ENCODE assay signal across 26 mouse cellular contexts in the genomic region with DNA sequence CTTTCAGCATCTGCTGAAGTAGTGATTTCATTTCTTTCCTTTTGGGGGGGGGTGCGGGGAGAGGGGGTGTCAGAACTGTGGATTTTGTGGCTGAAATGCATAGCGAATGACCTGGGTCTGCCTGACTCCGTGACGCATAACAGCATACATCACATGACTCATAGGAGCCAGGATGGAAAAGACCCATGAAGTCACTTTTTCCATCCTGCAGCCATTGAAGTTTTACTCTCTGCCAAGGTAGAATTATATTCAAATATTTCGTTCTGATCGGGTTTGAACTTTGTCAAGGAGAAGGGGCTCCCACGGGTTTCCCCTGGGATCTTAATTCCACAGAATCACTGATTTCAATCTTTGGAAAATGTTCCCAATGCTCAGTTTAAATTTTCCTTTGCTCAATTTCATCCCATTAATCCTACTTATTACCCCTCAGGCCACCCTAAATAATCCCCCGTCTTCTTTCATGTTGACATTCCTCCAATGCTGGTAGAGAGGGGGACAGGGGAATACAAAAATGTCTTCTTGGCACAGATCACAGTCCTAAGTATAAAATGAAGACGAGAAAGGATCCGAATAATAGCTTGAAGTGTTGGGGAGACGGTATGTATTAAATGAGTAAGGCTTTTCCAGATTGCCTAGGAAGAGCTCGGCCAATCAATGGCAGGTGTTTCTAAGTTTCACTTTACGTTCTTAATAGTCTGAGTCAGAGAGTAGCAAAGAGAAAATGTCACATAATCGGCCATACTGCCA.
"Had no signal": no experiment of that assay in that cellular context is flagged by ENCODE, and none has a peak within 500 bp of the region (broad histone marks: within the 10 kb centered on the region; RNA-seq: fewer than 3 reads in every experiment).

No protein-coding gene starts in this region.

- H3K4me1 ChIP-seq: heart, embryonic 13.5 days; heart, embryonic 15.5 days; hindbrain, embryonic 13.5 days; hindbrain, embryonic 15.5 days; kidney, embryonic 15.5 days; limb, embryonic 12.5 days; liver, embryonic 12.5 days had no signal

- H3K27me3 ChIP-seq: heart, embryonic 13.5 days; heart, embryonic 15.5 days; hindbrain, embryonic 13.5 days; hindbrain, embryonic 15.5 days; kidney, embryonic 15.5 days; limb, embryonic 12.5 days; liver, embryonic 12.5 days had no signal

- H3K36me3 ChIP-seq: heart, embryonic 13.5 days; heart, embryonic 15.5 days; hindbrain, embryonic 13.5 days; hindbrain, embryonic 15.5 days; kidney, embryonic 15.5 days; limb, embryonic 12.5 days; liver, embryonic 12.5 days had no signal

- DNase-seq: gastrocnemius, adult 2 months; gastrocnemius, postnatal 10 days; gastrocnemius, postnatal 25 days; heart, adult 18-20 months; heart, postnatal 14 days; heart, postnatal 36 days; kidney, adult 11 months; kidney, adult 2 months; kidney, adult 9 months; kidney, postnatal 14 days; kidney, postnatal 36 days; layer of hippocampus, adult 9-11 months; layer of hippocampus, postnatal 36 days; left cerebral cortex, postnatal 4 days had no signal

- ATAC-seq: hindbrain, postnatal 0 days; intestine, embryonic 16.5 days; liver, embryonic 12.5 days had no signal

- H3K4me2 ChIP-seq: heart, embryonic 11.5 days; heart, embryonic 13.5 days; heart, embryonic 15.5 days; hindbrain, embryonic 13.5 days; hindbrain, embryonic 15.5 days; kidney, embryonic 15.5 days; limb, embryonic 12.5 days; liver, embryonic 12.5 days had no signal

- H3K9ac ChIP-seq: heart, embryonic 13.5 days; heart, embryonic 15.5 days; hindbrain, embryonic 13.5 days; hindbrain, embryonic 15.5 days; kidney, embryonic 15.5 days; limb, embryonic 12.5 days; liver, embryonic 12.5 days; liver, embryonic 14.5 days had no signal

- H3K9me3 ChIP-seq: heart, embryonic 13.5 days; heart, embryonic 15.5 days; hindbrain, embryonic 13.5 days; hindbrain, embryonic 15.5 days; kidney, embryonic 15.5 days; limb, embryonic 12.5 days; liver, embryonic 12.5 days had no signal

- H3K4me3 ChIP-seq: gastrocnemius, adult 2 months; heart, embryonic 13.5 days; heart, embryonic 15.5 days; hindbrain, embryonic 13.5 days; hindbrain, embryonic 15.5 days; kidney, embryonic 15.5 days; limb, embryonic 12.5 days; liver, embryonic 12.5 days had no signal

- H3K27ac ChIP-seq: gastrocnemius, adult 2 months; heart, embryonic 13.5 days; heart, embryonic 15.5 days; hindbrain, embryonic 13.5 days; hindbrain, embryonic 15.5 days; hindbrain, postnatal 0 days; kidney, embryonic 15.5 days; kidney, postnatal 0 days; limb, embryonic 12.5 days; liver, embryonic 12.5 days; liver, embryonic 14.5 days had no signal
